Mouse (Mus musculus) kidney, adult 2 months (tissue): ENCODE measurements around the gene Dpm2. TPM values are rescaled to one million over a fixed set of nuclear protein-coding genes. Genes with fewer than 3 reads are reported as not detected.

Experiments used
- DNase-seq: peaks from one replicate; pipeline ENCODE4 v3.0.0; 2021
- H3K27ac ChIP-seq: fragments of 200-500 bp; 2 replicates; pipeline ENCODE4 v1.5.1; 2012; ENCODE audit warnings: low read depth, low read length, control low read depth, inconsistent platforms; ENCODE audit not compliant: insufficient read depth
- H3K27me3 ChIP-seq: fragments of 200-500 bp; replicated peaks from 2 replicates; pipeline ENCODE4 v1.6.1; 2012; ENCODE audit warnings: mild to moderate bottlenecking, moderate library complexity, low read length, inconsistent platforms; ENCODE audit not compliant: control insufficient read depth, insufficient read depth
- H3K36me3 ChIP-seq: fragments of 200-500 bp; 2 replicates; pipeline ENCODE4 v1.6.1; 2012; ENCODE audit warnings: mild to moderate bottlenecking, moderate library complexity, low read length, inconsistent platforms; ENCODE audit not compliant: control insufficient read depth, insufficient read depth
- H3K4me1 ChIP-seq: fragments of 200-500 bp; 2 replicates; pipeline ENCODE4 v1.6.1; 2011; ENCODE audit warnings: low read length; ENCODE audit not compliant: control insufficient read depth, insufficient read depth
- H3K4me3 ChIP-seq: fragments of 200-500 bp; 2 replicates; pipeline ENCODE4 v1.5.1; 2011; ENCODE audit warnings: mild to moderate bottlenecking, low read depth, low read length, control low read depth; ENCODE audit not compliant: insufficient read depth
- CTCF ChIP-seq: fragments of 200-500 bp; conservative IDR thresholded peaks from 2 replicates; pipeline ENCODE4 v1.5.1; 2011; ENCODE audit warnings: low read depth, mild to moderate bottlenecking, control low read depth, low read length, moderate library complexity, mixed read lengths; ENCODE audit not compliant: insufficient read depth, insufficient read length
- POLR2A ChIP-seq: fragments of 200-500 bp; IDR thresholded peaks from one replicate; pipeline ENCODE4 v1.6.1; 2011; ENCODE audit warnings: low read depth, low read length, control low read depth
- WGBS: fragments of 180-500 bp; shearing (Covaris S2); methylation state at CpG from one replicate; pipeline ENCODE4 v1.1.7; 2018; 5-methylcytosine and 5-hydroxymethylcytosine counted together
- polyA plus RNA-seq: library from polyadenylated mRNA; depleted of rRNA; stranded (reverse); fragments of >200 nt; gene quantifications from 2 replicates; pipeline ENCODE4 v1.2.3, GENCODE M21; 2012

Dpm2 gene
- polyA plus RNA-seq, 1 experiment: 138 TPM

DNA sequence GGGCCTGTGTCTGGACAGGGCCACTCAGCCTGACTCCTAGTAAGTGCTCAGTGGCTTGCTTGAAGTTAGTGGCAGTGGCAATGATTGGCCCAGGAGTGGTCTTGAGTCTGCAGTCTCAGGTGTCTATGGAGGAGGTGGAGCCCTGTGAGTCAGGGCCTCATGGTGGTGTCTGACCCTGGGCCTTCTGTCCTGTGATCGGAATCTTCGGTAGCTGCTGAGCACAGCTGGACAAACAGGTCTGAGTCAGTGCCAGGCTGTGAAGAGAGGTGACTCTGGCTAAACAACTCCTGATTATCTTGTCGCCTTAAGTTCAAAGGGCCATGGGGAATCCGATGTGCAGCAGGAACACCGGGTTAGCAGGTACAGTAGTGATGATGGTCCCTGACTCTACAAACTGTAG lies 23.3 kb upstream of the Dpm2 start:
- TF ChIP-seq CTCF: no peak
- TF ChIP-seq POLR2A: no peak
- WGBS: 55% methylated on average over 5 of the region's 5 CpGs
- DNase-seq: no peak

DNA sequence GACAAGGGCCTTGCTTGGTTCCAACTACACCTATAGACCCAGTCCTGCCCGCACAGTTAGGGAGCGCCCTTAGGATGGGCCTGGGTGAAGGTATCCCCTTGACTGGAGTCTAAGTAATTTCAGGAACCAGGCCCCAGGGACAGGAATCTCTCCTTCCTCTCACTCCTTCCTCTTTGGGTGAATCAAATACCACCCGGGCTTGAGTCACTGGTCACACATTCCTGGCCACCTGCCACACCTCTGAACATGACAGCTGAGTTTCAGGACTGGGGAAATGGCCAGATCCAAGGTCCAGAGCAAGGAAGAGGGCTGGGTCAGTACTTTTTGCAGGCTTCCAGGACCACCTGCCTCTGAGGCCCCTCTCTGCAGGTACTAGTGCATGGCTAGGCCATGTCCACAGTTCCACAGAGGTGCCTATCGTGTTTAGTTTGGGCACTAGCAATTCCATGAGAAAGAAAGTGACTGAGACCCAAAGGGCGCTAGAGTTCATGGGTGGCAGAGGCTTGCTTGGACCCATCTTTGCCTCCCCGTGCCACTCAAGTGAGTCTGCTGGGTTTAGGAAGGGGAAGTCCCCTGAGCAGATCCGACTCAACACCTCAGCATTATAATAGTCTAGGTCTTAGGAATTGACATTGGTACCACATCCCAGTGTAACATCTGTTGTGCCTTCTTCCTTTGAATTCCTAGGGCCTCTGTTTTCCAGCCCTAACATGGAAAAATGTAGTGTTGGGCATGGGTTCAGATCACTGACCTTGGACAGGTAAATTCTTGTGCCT lies 22.5 kb upstream of the Dpm2 start:
- no peak overlapping the region for H3K4me3 ChIP-seq
- no peaks in the 10 kb centered on the region for H3K36me3 ChIP-seq
- H3K27ac ChIP-seq: no peak overlapping the region
- peak; percentile 79 for DNase-seq
- TF ChIP-seq CTCF (no peak), POLR2A (no peak)
- H3K4me1 ChIP-seq: peaks cover 20% of the 10 kb centered on the region; the same call in 1 of the 2 replicates
- WGBS: 73% methylated on average over 7 of the region's 7 CpGs
- H3K27me3 ChIP-seq: no peaks in the 10 kb centered on the region

More for the DNA sequence above, 23.3 kb upstream of the Dpm2 start:
- H3K36me3 ChIP-seq: no peaks in the 10 kb centered on the region
- H3K4me1 ChIP-seq: peaks cover 25% of the 10 kb centered on the region; the same call in 1 of the 2 replicates
- H3K27me3 ChIP-seq: no peaks in the 10 kb centered on the region
- no peak overlapping the region for H3K4me3 ChIP-seq
- no peak overlapping the region for H3K27ac ChIP-seq

DNA sequence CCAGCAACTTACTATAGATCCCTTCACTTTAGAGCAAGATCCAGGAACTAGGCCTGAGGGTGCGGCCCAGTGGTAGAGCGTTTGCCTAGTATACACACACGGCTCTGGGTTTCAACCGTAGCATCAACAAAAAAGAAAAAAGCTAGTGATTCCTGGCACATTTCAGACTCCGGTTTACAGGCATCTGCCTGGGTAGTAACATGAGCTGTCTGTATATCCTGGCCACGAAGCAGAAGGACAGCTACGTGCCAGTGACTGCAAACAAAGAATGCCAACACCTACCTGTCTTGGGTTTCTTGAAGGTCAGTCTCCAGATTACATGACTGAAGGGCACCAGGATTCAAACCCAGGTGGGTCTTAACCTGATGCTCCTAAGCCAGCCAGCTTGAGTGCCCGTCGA lies 21.5 kb upstream of the Dpm2 start:
- TF ChIP-seq POLR2A: no peak
- TF ChIP-seq CTCF: no peak
- no peak for DNase-seq
- H3K4me1 ChIP-seq: peaks cover 19% of the 10 kb centered on the region; the same call in 1 of the 2 replicates
- H3K27me3 ChIP-seq: no peaks in the 10 kb centered on the region
- H3K4me3 ChIP-seq: no peak overlapping the region
- no peak overlapping the region for H3K27ac ChIP-seq
- H3K36me3 ChIP-seq: no peaks in the 10 kb centered on the region
- WGBS: 75% methylated on average over 9 of the region's 9 CpGs

DNA sequence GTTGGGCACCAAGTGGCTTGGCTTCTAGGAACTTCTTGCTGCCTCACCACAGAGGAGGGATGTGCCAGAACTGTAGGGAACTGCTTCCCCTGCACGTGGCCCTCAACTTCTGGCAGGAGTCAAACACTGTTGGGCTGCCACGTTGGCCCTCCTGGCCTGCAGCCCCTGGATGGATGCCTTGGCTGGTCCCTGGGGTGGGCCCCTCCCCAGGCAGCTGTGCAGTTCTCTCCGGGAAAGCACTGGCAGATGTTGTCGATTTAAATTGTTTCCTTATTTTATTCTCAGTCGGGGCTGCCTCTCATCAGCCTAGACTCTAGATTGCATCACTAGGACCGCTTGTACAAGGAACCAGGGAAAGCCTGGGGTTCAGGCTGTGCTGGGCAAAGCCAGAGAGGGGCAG lies 20.9 kb upstream of the Dpm2 start:
- Histone ChIP-seq H3K36me3 (no peaks in the 10 kb centered on the region), H3K4me3 (no peak overlapping the region), H3K27ac (no peak overlapping the region), H3K4me1 (peaks cover 19% of the 10 kb centered on the region; the same call in 1 of the 2 replicates), H3K27me3 (no peaks in the 10 kb centered on the region)
- 38% methylated on average over 6 of the region's 6 CpGs for WGBS
- DNase-seq: no peak
- TF ChIP-seq POLR2A (no peak), CTCF (no peak)

DNA sequence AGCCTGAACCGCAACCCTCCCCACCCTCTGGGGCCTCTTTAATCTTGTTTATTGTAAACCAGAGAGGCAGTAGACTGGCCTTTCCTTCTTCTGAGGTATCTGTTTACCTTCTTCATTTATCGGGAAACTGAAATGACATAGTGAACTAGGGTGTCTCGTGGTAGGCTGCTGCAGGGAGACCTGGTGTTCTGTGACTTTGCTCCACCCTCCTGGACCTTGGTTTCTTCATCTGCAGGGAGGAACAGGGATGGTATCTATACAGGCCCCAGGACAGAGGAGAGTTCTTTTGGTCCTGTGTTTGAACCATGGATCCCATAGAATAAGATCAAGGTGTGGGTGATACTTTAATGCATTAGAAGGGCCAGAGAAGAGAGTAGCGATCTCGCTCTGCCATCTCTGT lies 19.4 kb upstream of the Dpm2 start:
- no peak for DNase-seq
- WGBS: 71% methylated on average over 5 of the region's 5 CpGs
- Histone ChIP-seq H3K4me1 (peaks cover 24% of the 10 kb centered on the region; the same call in 1 of the 2 replicates), H3K4me3 (no peak overlapping the region), H3K36me3 (no peaks in the 10 kb centered on the region), H3K27ac (no peak overlapping the region), H3K27me3 (no peaks in the 10 kb centered on the region)
- TF ChIP-seq CTCF (no peak), POLR2A (no peak)

DNA sequence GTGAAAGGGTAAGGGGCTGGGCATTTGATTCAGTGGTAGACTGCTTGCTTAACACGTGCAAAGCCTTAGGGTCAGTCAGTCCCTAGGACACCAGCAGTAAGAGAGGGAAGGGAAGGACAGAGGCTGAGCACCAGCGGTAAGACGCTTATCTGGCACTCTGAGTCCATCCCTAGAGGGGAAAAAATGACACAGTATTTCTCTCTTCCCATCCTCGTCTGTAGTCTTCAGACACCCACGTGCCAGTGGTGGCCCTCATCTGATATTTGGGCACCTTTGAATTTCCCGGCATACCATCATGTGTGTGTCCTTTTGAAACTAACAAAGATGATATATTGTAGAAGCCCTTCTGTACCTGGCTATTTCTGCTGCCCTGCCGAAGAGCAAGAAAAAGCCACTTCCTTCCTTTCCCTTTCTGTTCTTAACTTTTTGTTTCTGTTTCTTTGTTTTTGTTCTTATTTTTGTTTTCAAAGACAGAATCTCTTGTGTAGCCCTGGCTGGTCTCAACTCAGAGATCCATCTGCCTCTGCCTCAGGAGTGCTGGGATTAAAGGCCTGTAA lies 17.0 kb upstream of the Dpm2 start:
- no peaks in the 10 kb centered on the region for H3K36me3 ChIP-seq
- no peak for TF ChIP-seq CTCF
- no peak for TF ChIP-seq POLR2A
- 66% methylated on average over 7 of the region's 7 CpGs for WGBS
- H3K4me1 ChIP-seq: peaks cover 10% of the 10 kb centered on the region; the same call in 1 of the 2 replicates
- H3K4me3 ChIP-seq: no peak overlapping the region
- no peaks in the 10 kb centered on the region for H3K27me3 ChIP-seq
- no peak overlapping the region for H3K27ac ChIP-seq
- no peak for DNase-seq

DNA sequence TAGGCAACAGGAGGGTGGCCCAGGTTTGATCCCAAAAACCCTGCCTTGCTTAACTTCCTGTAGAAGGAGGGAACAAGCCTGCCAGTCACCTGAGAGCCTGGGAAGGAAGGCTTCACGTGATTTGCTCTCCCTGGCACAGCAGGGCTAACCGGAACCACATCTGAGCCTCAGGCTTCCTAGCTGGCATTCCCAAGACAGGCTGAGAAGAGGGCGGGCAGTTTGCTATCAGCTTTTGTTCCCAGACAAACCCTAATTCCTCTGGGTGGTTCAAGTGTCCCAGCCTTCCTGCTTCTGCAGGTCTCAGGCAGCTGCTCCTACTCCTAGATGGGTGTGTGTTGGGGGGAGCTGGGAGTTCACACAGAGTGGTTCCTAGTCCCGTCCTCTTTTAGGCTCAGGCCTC lies 15.2 kb upstream of the Dpm2 start:
- no peaks in the 10 kb centered on the region for H3K27me3 ChIP-seq
- H3K4me1 ChIP-seq: peaks cover 6% of the 10 kb centered on the region; the same call in 1 of the 2 replicates
- TF ChIP-seq POLR2A (no peak), CTCF (no peak)
- 40% methylated on average over 4 of the region's 4 CpGs for WGBS
- H3K4me3 ChIP-seq: no peak overlapping the region
- DNase-seq: peak; percentile 63
- no peaks in the 10 kb centered on the region for H3K36me3 ChIP-seq
- no peak overlapping the region for H3K27ac ChIP-seq
